Comparison of ENCODE assay signal across 9 mouse cellular contexts in genomic region chr8:13201013-13201334, GRCm38 (mm10). TPM values are rescaled to one million over a fixed set of nuclear protein-coding genes. Genes with fewer than 3 reads are reported as not detected.
DNase-seq lines count a peak whose midpoint lies in the region; ATAC-seq and TF ChIP-seq lines count a peak whose summit lies in the region.
"Had no signal": no experiment of that assay in that cellular context is flagged by ENCODE, and none has a peak within 500 bp of the region (broad histone marks: within the 10 kb centered on the region; RNA-seq: fewer than 3 reads in every experiment).

No protein-coding gene starts in this region.

- no peak for DNase-seq in heart, postnatal 0 days (ENCODE audit: low spot score)
- no peak for DNase-seq in heart, adult 9 months (ENCODE audit: low spot score in 2 of 2)
- DNase-seq in midbrain, embryonic 14.5 days = peak; percentile 24
- DNase-seq in right cerebral cortex, postnatal 14 days = no peak
- DNase-seq in urinary bladder, postnatal 25 days (ENCODE audit: low spot score) = no peak

- H3K4me2 ChIP-seq in heart, postnatal 0 days (ENCODE audit: low read depth, low read length) = peak overlapping the region; percentile 95
- peak overlapping the region; percentile 68 for H3K4me2 ChIP-seq in hindbrain, embryonic 16.5 days (ENCODE audit: low read length)
- H3K4me2 ChIP-seq in midbrain, embryonic 14.5 days (ENCODE audit: low read length) = peak overlapping the region; percentile 85

- peak overlapping the region; percentile 79 for H3K4me3 ChIP-seq in heart, postnatal 0 days (ENCODE audit: low read depth, low read length)
- H3K4me3 ChIP-seq in cortical plate, adult 2 months (ENCODE audit: insufficient read depth, low read length) = peak overlapping the region; percentile 62; the same call in 1 of the 2 replicates
- H3K4me3 ChIP-seq in hindbrain, embryonic 16.5 days (ENCODE audit: low read length) = peak overlapping the region; percentile 83
- H3K4me3 ChIP-seq in midbrain, embryonic 14.5 days (replicated peaks; ENCODE audit: low read depth, low read length) = peak overlapping the region; percentile 80

- ATAC-seq in heart, postnatal 0 days (ENCODE audit: insufficient read depth, low read depth) = no peak
- no peak for ATAC-seq in hindbrain, embryonic 16.5 days
- no peak for ATAC-seq in midbrain, embryonic 14.5 days (ENCODE audit: low FRiP score, low TSS enrichment)
- ATAC-seq in megakaryocyte progenitor cell, adult 5-6 weeks (replicated peaks; ENCODE audit: poor library complexity) = no peak

- peaks cover 18% of the 10 kb centered on the region; the same call in 1 of the 2 replicates for H3K4me1 ChIP-seq in heart, postnatal 0 days (ENCODE audit: control insufficient read depth, insufficient read depth)
- peaks cover 1% of the 10 kb centered on the region; the same call in 1 of the 2 replicates for H3K4me1 ChIP-seq in cortical plate, adult 2 months (ENCODE audit: control insufficient read depth, insufficient read depth, low read length)
- H3K4me1 ChIP-seq in hindbrain, embryonic 16.5 days (ENCODE audit: control insufficient read depth, insufficient read depth, low read depth, low read length) = peaks cover 10% of the 10 kb centered on the region
- peaks cover 7% of the 10 kb centered on the region for H3K4me1 ChIP-seq in midbrain, embryonic 14.5 days (ENCODE audit: control insufficient read depth, insufficient read depth, low read length)

- H3K9me3 ChIP-seq in heart, postnatal 0 days (replicated peaks; ENCODE audit: control insufficient read depth, low read length) = no peaks in the 10 kb centered on the region
- H3K9me3 ChIP-seq in hindbrain, embryonic 16.5 days (ENCODE audit: control insufficient read depth, low read length) = no peaks in the 10 kb centered on the region
- H3K9me3 ChIP-seq in midbrain, embryonic 14.5 days (ENCODE audit: control insufficient read depth, low read length) = no peaks in the 10 kb centered on the region

- 2% methylated on average over 18 of the region's 18 CpGs for WGBS in heart, postnatal 0 days
- WGBS in hindbrain, embryonic 16.5 days = 4% methylated on average over 18 of the region's 18 CpGs
- 1% methylated on average over 18 of the region's 18 CpGs for WGBS in midbrain, embryonic 14.5 days

- peak overlapping the region; percentile 58 for H3K9ac ChIP-seq in heart, postnatal 0 days (replicated peaks; ENCODE audit: low read depth, low read length)
- 0 out of 2 replicates have a peak overlapping the region, but pooled peaks have one; percentile 33 for H3K9ac ChIP-seq in hindbrain, embryonic 16.5 days (ENCODE audit: low read depth, low read length)
- H3K9ac ChIP-seq in midbrain, embryonic 14.5 days (replicated peaks; ENCODE audit: low read length) = 0 out of 2 replicates have a peak overlapping the region, but pooled peaks have one; percentile 75

- no peak for TF ChIP-seq POLR2A in cortical plate, adult 2 months (IDR thresholded peaks at IDR 0.05; ENCODE audit: extremely low read depth, insufficient read depth, low read length)

- TF ChIP-seq EP300 in heart, postnatal 0 days (IDR thresholded peaks at IDR 0.05; ENCODE audit: low read depth) = no peak

- no peak for TF ChIP-seq CTCF in heart, postnatal 0 days (IDR thresholded peaks at IDR 0.05; ENCODE audit: low read depth)
- TF ChIP-seq CTCF in cortical plate, adult 2 months (IDR thresholded peaks at IDR 0.05; ENCODE audit: extremely low read depth, insufficient read depth, low read length) = no peak

- H3K36me3 ChIP-seq in heart, postnatal 0 days (replicated peaks; ENCODE audit: control insufficient read depth, insufficient read depth, low read length) = no peaks in the 10 kb centered on the region
- no peaks in the 10 kb centered on the region for H3K36me3 ChIP-seq in hindbrain, embryonic 16.5 days (ENCODE audit: control insufficient read depth, insufficient read depth, low read length)
- H3K36me3 ChIP-seq in midbrain, embryonic 14.5 days (ENCODE audit: control insufficient read depth, insufficient read depth, low read length) = no peaks in the 10 kb centered on the region

- no peak overlapping the region for H3K27ac ChIP-seq in heart, postnatal 0 days (ENCODE audit: low read depth)
- no peak overlapping the region for H3K27ac ChIP-seq in cortical plate, adult 2 months (ENCODE audit: insufficient read depth, low read length)
- no peak overlapping the region for H3K27ac ChIP-seq in hindbrain, embryonic 16.5 days (ENCODE audit: low read depth, low read length)
- no peak overlapping the region for H3K27ac ChIP-seq in midbrain, embryonic 14.5 days (replicated peaks; ENCODE audit: low read depth, low read length)

- peaks cover 21% of the 10 kb centered on the region; the same call in 1 of the 2 replicates for H3K27me3 ChIP-seq in heart, postnatal 0 days (ENCODE audit: control insufficient read depth, insufficient read depth, low read length)
- peaks cover 16% of the 10 kb centered on the region for H3K27me3 ChIP-seq in hindbrain, embryonic 16.5 days (replicated peaks; ENCODE audit: control insufficient read depth, insufficient read depth, low read length)
- H3K27me3 ChIP-seq in midbrain, embryonic 14.5 days (ENCODE audit: control insufficient read depth, insufficient read depth, low read length) = peaks cover 23% of the 10 kb centered on the region
- H3K27me3 ChIP-seq: Patski had no signal

RNA-seq across cellular contexts. Expression of gene Grtp1, which starts 0.6 kb away (rescaled TPM):
- 4.4 and 9.9 TPM in 2 replicates for total RNA-seq in heart, postnatal 0 days (2014; rRNA removed; ENCODE audit: low replicate concordance)
- 10.0 and 11.9 TPM in 2 replicates for polyA plus RNA-seq in heart, postnatal 0 days (2015; fragmentation: Nextera tagmentation; extraction: Ambion mirVana)
- polyA plus RNA-seq in cortical plate, adult 2 months (2012; rRNA removed) = 6.5 and 6.7 TPM in 2 replicates
- polyA plus RNA-seq in hindbrain, embryonic 16.5 days (2015; fragmentation: Nextera tagmentation; extraction: Ambion mirVana) = 13.2 and 15.2 TPM in 2 replicates
- 15.9 and 17.6 TPM in 2 replicates for polyA plus RNA-seq in midbrain, embryonic 14.5 days (2014; fragmentation: Nextera tagmentation; extraction: Ambion mirVana)
- 0.71 and 1.0 TPM in 2 replicates for total RNA-seq in megakaryocyte progenitor cell, adult 5-6 weeks (2015)
- total RNA-seq in megakaryocyte progenitor cell, adult 5-6 weeks (2017) = 0.08 and 0.37 TPM in 2 replicates

RNA-seq across cellular contexts. Expression of gene Lamp1, which starts 42.0 kb away (rescaled TPM):
- total RNA-seq in heart, postnatal 0 days (2014; rRNA removed; ENCODE audit: low replicate concordance) = 317 and 327 TPM in 2 replicates
- polyA plus RNA-seq in heart, postnatal 0 days (2015; fragmentation: Nextera tagmentation; extraction: Ambion mirVana) = 266 and 267 TPM in 2 replicates
- 425 and 453 TPM in 2 replicates for polyA plus RNA-seq in cortical plate, adult 2 months (2012; rRNA removed)
- 318 and 342 TPM in 2 replicates for polyA plus RNA-seq in hindbrain, embryonic 16.5 days (2015; fragmentation: Nextera tagmentation; extraction: Ambion mirVana)
- polyA plus RNA-seq in midbrain, embryonic 14.5 days (2014; fragmentation: Nextera tagmentation; extraction: Ambion mirVana) = 252 and 292 TPM in 2 replicates
- 209 and 240 TPM in 2 replicates for total RNA-seq in megakaryocyte progenitor cell, adult 5-6 weeks (2015)
- 259 and 273 TPM in 2 replicates for total RNA-seq in megakaryocyte progenitor cell, adult 5-6 weeks (2017)

RNA-seq across cellular contexts. Expression of gene Adprhl1, which starts 53.0 kb away (rescaled TPM):
- total RNA-seq in heart, postnatal 0 days (2014; rRNA removed; ENCODE audit: low replicate concordance) = 252 and 255 TPM in 2 replicates
- 317 and 337 TPM in 2 replicates for polyA plus RNA-seq in heart, postnatal 0 days (2015; fragmentation: Nextera tagmentation; extraction: Ambion mirVana)
- polyA plus RNA-seq in cortical plate, adult 2 months (2012; rRNA removed) = 0.38 and 0.54 TPM in 2 replicates
- polyA plus RNA-seq in hindbrain, embryonic 16.5 days (2015; fragmentation: Nextera tagmentation; extraction: Ambion mirVana) = 0.59 and 0.60 TPM in 2 replicates
- not detected in 2 replicates for polyA plus RNA-seq in midbrain, embryonic 14.5 days (2014; fragmentation: Nextera tagmentation; extraction: Ambion mirVana)
- not detected in 2 replicates for total RNA-seq in megakaryocyte progenitor cell, adult 5-6 weeks (2015)
- total RNA-seq in megakaryocyte progenitor cell, adult 5-6 weeks (2017) = not detected in 2 replicates

Comparison
In these comparisons a context has a peak if more than half of its experiments do, and no peak if none do; other contexts are left out.
1. RNA of gene Adprhl1, which starts 53.0 kb away (polyA plus RNA-seq): 317 to 337 TPM in heart, postnatal 0 days; 0.59 to 0.60 TPM in hindbrain, embryonic 16.5 days, 0.38 to 0.54 TPM in cortical plate, adult 2 months and not detected in midbrain, embryonic 14.5 days; every median in the first group is over 100 times any median in the second.
2. Peak in every context shown above with its lines, with median percentiles within 50 percentile points of each other: H3K4me2 ChIP-seq, H3K4me3 ChIP-seq and H3K9ac ChIP-seq.